Mouse (Mus musculus): ENCODE results near the gene Tmem245.

Tmem245 gene

GRCm38 (mm10) chr4:56864417-56865001 lies 82.7 kb downstream of the Tmem245 start:
- peak in 1 of 2 experiments; percentile 67 for DNase-seq

- DNase-seq = peak in 1 of 2 experiments; percentile 45
These were observed 83.2 kb downstream of the Tmem245 start for GRCm38 (mm10) chr4:56864016-56864415.

- DNase-seq = no peak
These were observed 85.7 kb downstream of the Tmem245 start for GRCm38 (mm10) chr4:56861551-56861950.

- DNase-seq = no peak
These were observed 88.5 kb downstream of the Tmem245 start for GRCm38 (mm10) chr4:56858733-56859132.

GRCm38 (mm10) chr4:56856371-56856949 lies 90.8 kb downstream of the Tmem245 start:
- DNase-seq = no peak

GRCm38 (mm10) chr4:56855935-56856334 lies 91.3 kb downstream of the Tmem245 start:
- no peak for DNase-seq

GRCm38 (mm10) chr4:56850724-56851123 lies 96.5 kb downstream of the Tmem245 start:
- no peak for DNase-seq

GRCm38 (mm10) chr4:56848044-56848443 lies 99.2 kb downstream of the Tmem245 start:
- no peak for DNase-seq

- no peak for DNase-seq
These were observed 99.8 kb downstream of the Tmem245 start for GRCm38 (mm10) chr4:56847400-56847799.

- no peak for DNase-seq
These were observed 101.2 kb downstream of the Tmem245 start for GRCm38 (mm10) chr4:56845896-56846533.

GRCm38 (mm10) chr4:56844911-56845310 lies 102.3 kb downstream of the Tmem245 start:
- DNase-seq = no peak

- DNase-seq = no peak
These were observed 103.3 kb downstream of the Tmem245 start for GRCm38 (mm10) chr4:56843963-56844362.

- no peak for DNase-seq
These were observed 104.7 kb downstream of the Tmem245 start for GRCm38 (mm10) chr4:56842501-56842900.

GRCm38 (mm10) chr4:56840297-56840696 lies 106.9 kb downstream of the Tmem245 start:
- no peak for DNase-seq

- no peak for DNase-seq
These were observed 109.6 kb downstream of the Tmem245 start for GRCm38 (mm10) chr4:56837661-56838060.

GRCm38 (mm10) chr4:56831998-56832397 lies 115.2 kb downstream of the Tmem245 start:
- DNase-seq = no peak

GRCm38 (mm10) chr4:56831013-56831609 lies 116.1 kb downstream of the Tmem245 start:
- DNase-seq = no peak

- peak in 1 of 2 experiments; percentile 11 for DNase-seq
These were observed 117.7 kb downstream of the Tmem245 start for GRCm38 (mm10) chr4:56829511-56829921.

- no peak for DNase-seq
These were observed 118.3 kb downstream of the Tmem245 start for GRCm38 (mm10) chr4:56828932-56829331.

GRCm38 (mm10) chr4:56824231-56824630 lies 123.0 kb downstream of the Tmem245 start:
- no peak for DNase-seq

- DNase-seq = peak in 1 of 2 experiments; percentile 15
These were observed 127.2 kb downstream of the Tmem245 start for GRCm38 (mm10) chr4:56820017-56820550.
